Mouse (Mus musculus) liver, embryonic 16.5 days (tissue): ENCODE measurements around the gene AL731706.1. TPM values are rescaled to one million over a fixed set of nuclear protein-coding genes. Genes with fewer than 3 reads are reported as not detected.

ENCODE experiments used
- ATAC-seq: fragments of 200-750 bp; cut with Nextera tagmentation; 2 replicates; pipeline ENCODE4 v1.8.0; 2017; ENCODE audit warnings: low read depth, mild to moderate bottlenecking, moderate number of reproducible peaks, moderate library complexity
- H3K27ac ChIP-seq: fragments of 300-500 bp; sonication (generic); 2 replicates; pipeline ENCODE4 v1.5.1; 2014; ENCODE audit warnings: mild to moderate bottlenecking, low read length
- H3K27me3 ChIP-seq: fragments of 300-500 bp; sonication (generic); 2 replicates; pipeline ENCODE4 v1.6.1; 2014; ENCODE audit warnings: low read depth, low read length, mixed read lengths; ENCODE audit not compliant: control insufficient read depth, insufficient read depth
- H3K36me3 ChIP-seq: fragments of 300-500 bp; sonication (generic); 2 replicates; pipeline ENCODE4 v1.6.1; 2014; ENCODE audit warnings: mild to moderate bottlenecking; ENCODE audit not compliant: control insufficient read depth, insufficient read depth
- H3K4me1 ChIP-seq: fragments of 300-500 bp; sonication (generic); 2 replicates; pipeline ENCODE4 v1.6.1; 2014; ENCODE audit warnings: low read depth, low read length, mixed read lengths; ENCODE audit not compliant: control insufficient read depth
- H3K4me2 ChIP-seq: fragments of 300-500 bp; sonication (generic); 2 replicates; pipeline ENCODE4 v1.6.1; 2014; ENCODE audit warnings: low read depth, low read length, mixed read lengths
- H3K4me3 ChIP-seq: fragments of 300-500 bp; sonication (generic); 2 replicates; pipeline ENCODE4 v1.5.1; 2014; ENCODE audit warnings: low read depth, mild to moderate bottlenecking, low read length
- H3K9ac ChIP-seq: fragments of 300-500 bp; sonication (generic); 2 replicates; pipeline ENCODE4 v1.6.1; 2014; ENCODE audit warnings: low read depth, low read length
- H3K9me3 ChIP-seq: fragments of 300-500 bp; sonication (generic); replicated peaks from 2 replicates; pipeline ENCODE4 v1.6.1; 2016; ENCODE audit warnings: low read length; ENCODE audit not compliant: control insufficient read depth
- WGBS: fragments of 180-500 bp; shearing (Covaris S2); extraction: QIAGEN DNeasy Blood & Tissue Kit; methylation state at CpG from one replicate; pipeline ENCODE4 v1.1.7; 2014; ENCODE audit not compliant: insufficient replicate concordance; 5-methylcytosine and 5-hydroxymethylcytosine counted together
- polyA plus RNA-seq: library from polyadenylated mRNA; unstranded; fragments of >200 nt; fragmentation: Nextera tagmentation; extraction: Ambion mirVana; gene quantifications from 2 replicates; pipeline ENCODE4 v1.2.1, GENCODE M21; 2015

Gene AL731706.1
- polyA plus RNA-seq, 1 experiment from 2014 or later, result 13.9 TPM

DNA sequence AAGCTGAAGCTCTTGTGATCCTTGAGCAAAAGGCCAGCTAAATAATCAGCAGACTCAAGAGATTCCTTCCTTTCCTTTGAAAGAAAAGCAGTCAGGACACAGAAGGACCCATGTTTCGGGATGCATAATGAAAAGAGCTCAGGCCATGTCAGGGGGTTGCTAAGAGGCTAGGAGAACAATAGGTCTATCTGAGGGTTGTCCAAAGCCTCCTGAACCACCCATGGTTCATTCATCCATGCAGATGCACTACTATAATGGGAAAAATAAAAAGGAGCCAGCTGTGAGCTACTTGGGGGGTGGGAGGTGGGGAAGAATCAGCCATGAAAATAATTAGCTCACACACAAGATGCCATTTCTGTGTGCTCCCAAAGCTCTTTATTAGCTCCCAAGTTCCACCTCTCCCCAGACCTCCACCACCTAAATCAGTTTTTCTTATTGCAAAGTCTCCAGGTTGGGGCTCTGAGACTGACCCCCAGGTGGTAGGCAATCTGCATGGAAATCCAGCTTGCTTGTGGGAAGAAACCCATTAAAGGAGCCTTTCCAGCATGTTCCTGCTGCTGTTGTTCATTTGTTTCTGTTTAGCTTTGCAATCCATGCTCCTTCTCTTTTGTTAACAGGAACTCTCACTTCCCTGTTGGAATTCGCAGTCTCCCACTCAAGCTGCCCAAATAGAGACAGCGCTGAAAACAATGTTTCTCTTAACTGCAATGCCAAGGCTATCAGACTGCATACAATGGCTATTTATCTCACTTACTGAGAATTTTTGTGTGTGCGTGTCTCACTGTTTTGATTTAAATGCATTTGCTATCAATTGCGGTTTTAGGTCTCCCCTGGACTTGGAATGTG is 36.4 kb downstream of the AL731706.1 start:
- H3K4me2 ChIP-seq, result no peak overlapping the region
- no peak for ATAC-seq
- H3K4me1 ChIP-seq, result no peaks in the 10 kb centered on the region
- no peaks in the 10 kb centered on the region for H3K36me3 ChIP-seq
- H3K4me3 ChIP-seq, result no peak overlapping the region
- no peak overlapping the region for H3K9ac ChIP-seq
- no peak overlapping the region for H3K27ac ChIP-seq
- no peaks in the 10 kb centered on the region for H3K9me3 ChIP-seq
- no peaks in the 10 kb centered on the region for H3K27me3 ChIP-seq
- 47% methylated on average over 5 of the region's 5 CpGs for WGBS

DNA sequence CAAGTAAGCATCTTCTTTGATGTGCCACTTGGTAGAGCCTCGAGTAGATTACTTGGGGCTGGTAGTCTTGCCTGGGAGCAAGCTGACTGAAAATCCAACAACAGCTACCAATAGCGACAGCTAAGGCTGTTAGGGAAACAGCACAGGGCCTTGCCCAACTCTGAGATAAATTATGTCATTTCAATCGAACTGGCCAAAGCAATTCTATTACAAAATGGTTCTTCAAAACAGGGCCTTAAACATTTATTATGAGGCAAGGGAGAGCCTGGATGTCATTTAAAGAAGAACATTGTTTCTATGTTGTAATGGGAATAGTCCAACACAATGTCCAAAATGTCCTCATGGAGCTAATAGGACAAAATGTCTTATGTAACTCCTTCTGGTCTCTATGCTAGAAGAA is 40.8 kb downstream of the AL731706.1 start:
- H3K36me3 ChIP-seq, result no peaks in the 10 kb centered on the region
- no peaks in the 10 kb centered on the region for H3K27me3 ChIP-seq
- no peaks in the 10 kb centered on the region for H3K4me1 ChIP-seq
- no peak overlapping the region for H3K27ac ChIP-seq
- no peak overlapping the region for H3K9ac ChIP-seq
- no peaks in the 10 kb centered on the region for H3K9me3 ChIP-seq
- no peak overlapping the region for H3K4me2 ChIP-seq
- no peak for ATAC-seq
- no peak overlapping the region for H3K4me3 ChIP-seq
- 38% methylated on average over 3 of the region's 3 CpGs for WGBS

DNA sequence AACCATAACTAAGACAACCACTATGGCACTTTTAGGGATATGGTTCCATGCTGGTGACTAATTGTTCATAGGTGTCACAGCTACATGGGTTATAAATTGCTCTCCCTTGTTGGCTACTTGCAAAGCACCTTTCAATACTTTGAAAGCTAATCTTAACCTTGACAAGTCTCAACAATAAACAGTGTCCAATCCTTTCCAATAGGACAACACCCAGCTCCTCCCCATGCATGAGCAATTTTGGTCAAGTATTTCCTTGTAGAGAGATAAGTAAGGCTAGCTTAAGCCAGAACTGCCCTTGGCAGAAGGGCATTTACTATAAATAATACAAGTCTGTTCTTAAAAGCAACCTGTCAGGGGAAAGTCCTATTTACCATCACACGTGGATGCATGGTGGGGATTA is 53.2 kb downstream of the AL731706.1 start:
- Histone ChIP-seq H3K36me3 (no peaks in the 10 kb centered on the region), H3K4me1 (no peaks in the 10 kb centered on the region), H3K9ac (no peak overlapping the region), H3K4me3 (no peak overlapping the region), H3K9me3 (no peaks in the 10 kb centered on the region), H3K27ac (no peak overlapping the region), H3K4me2 (no peak overlapping the region), H3K27me3 (no peaks in the 10 kb centered on the region)
- ATAC-seq, result no peak
- 32% methylated on average over 1 of the region's 1 CpGs for WGBS

DNA sequence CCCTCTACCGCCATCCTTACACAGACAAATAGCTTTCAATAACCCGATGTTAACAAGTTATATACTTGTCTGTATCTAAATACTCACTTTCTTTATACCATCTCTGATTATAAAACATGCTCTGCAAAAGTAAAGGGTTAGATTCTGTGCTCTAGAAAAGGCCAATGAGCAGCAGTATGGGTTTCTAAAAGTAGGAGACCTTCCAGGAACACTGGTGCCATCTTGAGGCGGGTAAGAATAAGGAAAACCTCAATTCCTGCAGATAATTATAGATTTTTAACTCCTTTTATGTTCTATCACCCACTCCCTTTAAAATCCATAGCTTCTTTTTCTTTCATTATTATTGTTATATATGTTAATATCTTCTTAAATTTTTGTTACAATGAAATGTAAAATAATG is 55.3 kb downstream of the AL731706.1 start:
- no peaks in the 10 kb centered on the region for H3K4me1 ChIP-seq
- no peaks in the 10 kb centered on the region for H3K9me3 ChIP-seq
- H3K27me3 ChIP-seq, result no peaks in the 10 kb centered on the region
- no peak overlapping the region for H3K4me3 ChIP-seq
- H3K36me3 ChIP-seq, result no peaks in the 10 kb centered on the region
- H3K27ac ChIP-seq, result no peak overlapping the region
- WGBS, result 49% methylated on average over 3 of the region's 3 CpGs
- no peak for ATAC-seq
- H3K9ac ChIP-seq, result no peak overlapping the region
- no peak overlapping the region for H3K4me2 ChIP-seq

DNA sequence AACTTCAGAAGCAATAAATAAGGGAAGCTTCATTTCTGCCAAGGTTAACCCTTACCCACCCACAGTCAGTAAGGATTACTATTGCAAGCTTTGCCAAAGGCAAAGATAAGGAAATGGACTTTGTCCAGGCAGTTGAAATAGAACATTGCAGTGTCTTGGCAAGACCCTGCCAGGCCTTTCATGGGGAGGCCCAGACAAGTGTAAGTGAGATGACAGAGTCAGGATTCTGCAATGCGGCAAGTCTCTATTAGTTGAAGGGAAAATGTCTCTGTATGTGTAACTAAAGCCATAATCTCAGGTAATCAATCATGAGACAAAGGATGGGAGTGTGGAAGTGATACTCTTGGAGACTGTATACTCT is 56.5 kb downstream of the AL731706.1 start:
- Histone ChIP-seq H3K36me3 (no peaks in the 10 kb centered on the region), H3K27ac (no peak overlapping the region), H3K9ac (no peak overlapping the region), H3K9me3 (no peaks in the 10 kb centered on the region), H3K4me3 (no peak overlapping the region), H3K27me3 (no peaks in the 10 kb centered on the region), H3K4me1 (no peaks in the 10 kb centered on the region), H3K4me2 (no peak overlapping the region)
- ATAC-seq, result no peak
- WGBS, result 82% methylated on average over 1 of the region's 1 CpGs

DNA sequence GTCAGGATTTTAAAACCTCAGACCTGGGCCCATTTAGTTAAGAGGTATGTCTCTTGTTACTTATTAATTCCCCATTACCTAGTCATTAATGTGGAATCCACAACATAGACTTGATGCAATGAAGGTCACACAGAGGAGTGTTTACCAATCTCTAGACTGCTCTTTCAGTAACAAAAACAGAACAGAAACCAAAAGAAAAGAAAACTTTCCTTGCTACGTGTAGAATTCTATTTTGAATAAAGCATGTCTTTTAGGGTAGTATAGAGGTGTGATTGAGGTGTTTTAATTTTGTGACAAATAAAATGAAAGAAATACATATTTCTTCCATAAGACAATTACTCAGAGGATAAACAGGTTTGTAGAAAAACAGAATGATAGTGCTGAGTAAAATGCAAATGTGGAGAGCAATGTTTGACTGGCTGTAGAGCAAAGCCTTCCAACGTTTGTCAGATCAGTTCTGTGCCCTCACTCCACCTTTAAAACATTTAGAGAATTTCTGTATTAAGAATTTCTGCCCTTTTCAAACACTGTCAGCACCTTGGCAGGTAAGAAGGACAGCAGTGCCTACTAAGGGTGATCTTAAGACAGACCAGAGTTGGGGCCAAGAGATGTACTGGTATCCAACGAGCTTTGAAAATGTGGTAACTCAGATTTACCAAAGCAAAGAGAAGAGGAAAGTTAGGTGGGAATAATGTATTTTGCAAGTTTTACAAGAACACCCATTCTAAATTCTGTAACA is 57.0 kb downstream of the AL731706.1 start:
- Histone ChIP-seq H3K4me2 (no peak overlapping the region), H3K27me3 (no peaks in the 10 kb centered on the region), H3K27ac (no peak overlapping the region), H3K36me3 (no peaks in the 10 kb centered on the region), H3K4me1 (no peaks in the 10 kb centered on the region), H3K9me3 (no peaks in the 10 kb centered on the region), H3K9ac (no peak overlapping the region), H3K4me3 (no peak overlapping the region)
- no peak for ATAC-seq
- 56% methylated on average over 3 of the region's 3 CpGs for WGBS

DNA sequence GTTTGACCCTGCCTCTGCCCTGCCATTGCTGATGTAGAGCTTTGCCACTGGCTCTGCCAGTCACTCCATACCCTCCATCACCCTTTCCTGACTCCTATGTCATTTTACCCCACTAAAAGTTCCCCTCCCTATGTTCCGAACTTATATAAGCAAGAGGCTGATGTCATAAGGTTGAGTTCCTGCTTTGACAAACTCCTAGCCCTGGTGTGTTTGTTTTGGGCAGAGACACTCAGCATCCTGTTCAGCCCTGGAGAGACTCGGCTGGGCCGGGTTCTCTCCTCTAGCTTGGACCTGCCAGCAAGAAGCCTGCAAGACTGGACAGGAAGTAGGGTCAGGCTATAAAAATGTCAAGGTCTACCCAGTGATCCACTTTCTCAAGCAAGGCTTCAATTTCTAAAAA is 58.3 kb downstream of the AL731706.1 start:
- Histone ChIP-seq H3K4me1 (no peaks in the 10 kb centered on the region), H3K9ac (no peak overlapping the region), H3K27me3 (no peaks in the 10 kb centered on the region), H3K9me3 (no peaks in the 10 kb centered on the region), H3K4me3 (no peak overlapping the region), H3K27ac (no peak overlapping the region), H3K36me3 (no peaks in the 10 kb centered on the region), H3K4me2 (no peak overlapping the region)
- no peak for ATAC-seq
- 36% methylated on average over 3 of the region's 3 CpGs for WGBS

Other genes starting within 250 kb of the AL731706.1 start
- 0.07 TPM in 2 replicates for gene Snap25, start 177.9 kb downstream of the AL731706.1 start, polyA plus RNA-seq
- gene AL731706.2, start 5.7 kb downstream of the AL731706.1 start, polyA plus RNA-seq, result 14.6 and 16.3 TPM in 2 replicates
- 2.3 and 2.7 TPM in 2 replicates for gene Slx4ip, start 171 bp downstream of the AL731706.1 start, polyA plus RNA-seq
- gene Mkks, start within 50 bp of the AL731706.1 start, polyA plus RNA-seq, result 4.0 and 5.0 TPM in 2 replicates
- 0.81 and 0.89 TPM in 2 replicates for gene Jag1, start 225.3 kb upstream of the AL731706.1 start, polyA plus RNA-seq